Mouse (Mus musculus) midbrain, embryonic 14.5 days (tissue): ENCODE measurements around the gene Aldh3b3. TPM values are rescaled to one million over a fixed set of nuclear protein-coding genes. Genes with fewer than 3 reads are reported as not detected.

Source experiments
- polyA plus RNA-seq: library from polyadenylated mRNA; unstranded; fragments of >200 nt; fragmentation: Nextera tagmentation; extraction: Ambion mirVana; gene quantifications from 2 replicates; pipeline ENCODE4 v1.2.1, GENCODE M21; 2014

The Aldh3b3 gene
- polyA plus RNA-seq, 1 experiment from 2014 or later, result not detected

Other genes starting within 250 kb of the Aldh3b3 start
- gene Kmt5b, start 191.2 kb upstream of the Aldh3b3 start, polyA plus RNA-seq, result 55.6 and 74.0 TPM in 2 replicates
- 50.2 and 51.8 TPM in 2 replicates for gene Chka, start 106.9 kb upstream of the Aldh3b3 start, polyA plus RNA-seq
- gene Tcirg1, start 51.5 kb upstream of the Aldh3b3 start, polyA plus RNA-seq, result 7.4 and 11.0 TPM in 2 replicates
- gene Ndufs8, start 45.9 kb upstream of the Aldh3b3 start, polyA plus RNA-seq, result 261 and 304 TPM in 2 replicates
- 0.84 and 1.1 TPM in 2 replicates for gene Aldh3b1, start 28.8 kb upstream of the Aldh3b3 start, polyA plus RNA-seq
- gene Unc93b1, start 23.5 kb upstream of the Aldh3b3 start, polyA plus RNA-seq, result 3.7 and 13.4 TPM in 2 replicates
- 0.16 and 0.32 TPM in 2 replicates for gene Aldh3b2, start 13.7 kb downstream of the Aldh3b3 start, polyA plus RNA-seq
- 0.96 and 2.2 TPM in 2 replicates for gene Acy3, start 27.9 kb downstream of the Aldh3b3 start, polyA plus RNA-seq
- not detected in 2 replicates for gene Tbx10, start 34.1 kb downstream of the Aldh3b3 start, polyA plus RNA-seq
- gene Nudt8, start 41.9 kb downstream of the Aldh3b3 start, polyA plus RNA-seq, result 26.8 and 30.3 TPM in 2 replicates
- 3.3 and 3.9 TPM in 2 replicates for gene Gm49405, start 42.0 kb downstream of the Aldh3b3 start, polyA plus RNA-seq
- gene Doc2g, start 44.7 kb downstream of the Aldh3b3 start, polyA plus RNA-seq, result 5.7 and 7.1 TPM in 2 replicates
- 223 and 231 TPM in 2 replicates for gene Ndufv1, start 54.2 kb downstream of the Aldh3b3 start, polyA plus RNA-seq
- gene Gstp1, start 79.3 kb downstream of the Aldh3b3 start, polyA plus RNA-seq, result 397 and 514 TPM in 2 replicates
- gene Gstp2, start 87.4 kb downstream of the Aldh3b3 start, polyA plus RNA-seq, result 1.9 TPM in 1 of 2 replicates, not detected in the other
- gene Gstp3, start 100.9 kb downstream of the Aldh3b3 start, polyA plus RNA-seq, result not detected in 2 replicates
- not detected in 2 replicates for gene Cabp2, start 122.9 kb downstream of the Aldh3b3 start, polyA plus RNA-seq
- gene Cdk2ap2, start 138.5 kb downstream of the Aldh3b3 start, polyA plus RNA-seq, result 83.4 and 87.0 TPM in 2 replicates
- gene Pitpnm1, start 141.4 kb downstream of the Aldh3b3 start, polyA plus RNA-seq, result 72.8 and 89.0 TPM in 2 replicates
- 84.3 and 98.0 TPM in 2 replicates for gene Aip, start 167.2 kb downstream of the Aldh3b3 start, polyA plus RNA-seq
- not detected in 2 replicates for gene Gpr152, start 181.1 kb downstream of the Aldh3b3 start, polyA plus RNA-seq
- 0.14 and 0.15 TPM in 2 replicates for gene Cabp4, start 185.4 kb downstream of the Aldh3b3 start, polyA plus RNA-seq
- 105 and 117 TPM in 2 replicates for gene Coro1b, start 190.0 kb downstream of the Aldh3b3 start, polyA plus RNA-seq
- 0.55 and 0.64 TPM in 2 replicates for gene Ptprcap, start 195.0 kb downstream of the Aldh3b3 start, polyA plus RNA-seq
- gene Rps6kb2, start 204.7 kb downstream of the Aldh3b3 start, polyA plus RNA-seq, result 37.3 and 42.2 TPM in 2 replicates
- 3.9 and 6.0 TPM in 2 replicates for gene Carns1, start 216.8 kb downstream of the Aldh3b3 start, polyA plus RNA-seq
- gene Tbc1d10c, start 232.6 kb downstream of the Aldh3b3 start, polyA plus RNA-seq, result 0.54 and 0.94 TPM in 2 replicates
- 591 and 597 TPM in 2 replicates for gene Ppp1ca, start 233.4 kb downstream of the Aldh3b3 start, polyA plus RNA-seq
- 20.3 and 22.7 TPM in 2 replicates for gene Rad9a, start 243.0 kb downstream of the Aldh3b3 start, polyA plus RNA-seq